Mouse (Mus musculus): ENCODE data around the gene Trim63.

- no peak for TF ChIP-seq FLI1 (IDR thresholded peaks at IDR 0.05; ENCODE audit: low read length)
- no peak for TF ChIP-seq GATA1 (IDR thresholded peaks at IDR 0.05; ENCODE audit: borderline replicate concordance, low read length)
Measured at GRCm38 (mm10) chr4:134343071-134344031, 28.4 kb downstream of the Trim63 start, which contains the start of gene Slc30a2.
